Mouse (Mus musculus): ENCODE measurements at regions not wholly inside any gene's neighbourhood (a gene's known extent, or its start where the extent isn't known, plus 50 kb on each side); places are given as distances from the start of the nearest gene placed in this dataset.

GRCm38 (mm10) chr16:15493236-15493635, 176.0 kb downstream of the Gm21897 start:
- no peaks in the 10 kb centered on the region for H3K9me3 ChIP-seq
- H3K27ac ChIP-seq = no peak overlapping the region
- no peaks in the 10 kb centered on the region for H3K4me1 ChIP-seq (replicated peaks)
- H3K9ac ChIP-seq = no peak overlapping the region
- no peak overlapping the region for H3K4me3 ChIP-seq (replicated peaks)
- ATAC-seq = no peak
- 45% methylated on average over 2 of the region's 2 CpGs for whole genome bisulfite sequencing
- no peak overlapping the region for H3K4me2 ChIP-seq (replicated peaks)
- H3K36me3 ChIP-seq = no peaks in the 10 kb centered on the region
- no peaks in the 10 kb centered on the region for H3K27me3 ChIP-seq (replicated peaks)
